In genomic region chr7:127253821-127254769, GRCm38 (mm10) we compare ENCODE assay signal across 8 mouse cellular contexts. TPM values are rescaled to one million over a fixed set of nuclear protein-coding genes. Genes with fewer than 3 reads are reported as not detected.
A peak's percentile ranks its signal among the peaks of the same experiment; 100 is the strongest.
DNase-seq lines count a peak whose midpoint lies in the region; ATAC-seq lines count a peak whose summit lies in the region.

No protein-coding gene starts in this region.

- H3K4me3 ChIP-seq in hindbrain, embryonic 13.5 days = peak overlapping the region; percentile 56

- WGBS in hindbrain, embryonic 13.5 days = under 1% methylated on average over 135 of the region's 136 CpGs

- H3K4me2 ChIP-seq in hindbrain, embryonic 13.5 days = peak overlapping the region; percentile 87

- ATAC-seq in hindbrain, embryonic 13.5 days (ENCODE audit: low FRiP score) = peak; percentile 96

- peak overlapping the region; percentile 82 for H3K9ac ChIP-seq in hindbrain, embryonic 13.5 days

- DNase-seq in R1 (ENCODE audit: low read depth, low spot score) = peak; percentile 97
- DNase-seq in cerebellum, postnatal 14 days = peak; percentile 98
- peak; percentile 91 to 93 for DNase-seq in frontal cortex, postnatal 14 days (ENCODE audit: low spot score in 2 of 2)
- peak; percentile 90 to 91 for DNase-seq in layer of hippocampus, postnatal 25 days (ENCODE audit: extremely low spot score in 1 of 2, low spot score in 1 of 2)
- DNase-seq in lung, postnatal 14 days = peak; percentile 96
- DNase-seq in ovary, postnatal 36 days (ENCODE audit: low spot score) = peak; percentile 94
- DNase-seq in thymus, postnatal 14 days = peak; percentile 97

- H3K4me1 ChIP-seq in hindbrain, embryonic 13.5 days (replicated peaks) = peaks cover 17% of the 10 kb centered on the region

- no peaks in the 10 kb centered on the region for H3K9me3 ChIP-seq in hindbrain, embryonic 13.5 days

- peaks cover 21% of the 10 kb centered on the region for H3K36me3 ChIP-seq in hindbrain, embryonic 13.5 days

- peak overlapping the region; percentile 94 for H3K27ac ChIP-seq in hindbrain, embryonic 13.5 days

- no peaks in the 10 kb centered on the region for H3K27me3 ChIP-seq in hindbrain, embryonic 13.5 days

RNA-seq across cellular contexts. Expression of gene Dctpp1, which starts 6.4 kb away (rescaled TPM):
- polyA plus RNA-seq in hindbrain, embryonic 13.5 days (2015; fragmentation: Nextera tagmentation; extraction: Ambion mirVana) = 121 and 124 TPM in 2 replicates
- total RNA-seq in layer of hippocampus, postnatal 25 days (2021) = 10 to 100 TPM; 21.7 to 27.7 TPM

RNA-seq across cellular contexts. Expression of gene Zfp771, which starts 10.0 kb away (rescaled TPM):
- 54.4 and 57.4 TPM in 2 replicates for polyA plus RNA-seq in hindbrain, embryonic 13.5 days (2015; fragmentation: Nextera tagmentation; extraction: Ambion mirVana)
- total RNA-seq in layer of hippocampus, postnatal 25 days (2021) = 10 to 100 TPM; 67.4 to 73.4 TPM

RNA-seq across cellular contexts. Expression of gene Sephs2, which starts 19.8 kb away (rescaled TPM):
- polyA plus RNA-seq in hindbrain, embryonic 13.5 days (2015; fragmentation: Nextera tagmentation; extraction: Ambion mirVana) = 59.7 and 60.7 TPM in 2 replicates
- 10 to 100 TPM; 43.0 to 43.8 TPM for total RNA-seq in layer of hippocampus, postnatal 25 days (2021)

RNA-seq across cellular contexts. Expression of gene Sept1, which starts 21.2 kb away (rescaled TPM):
- 21.8 and 23.1 TPM in 2 replicates for polyA plus RNA-seq in hindbrain, embryonic 13.5 days (2015; fragmentation: Nextera tagmentation; extraction: Ambion mirVana)
- 1 to 10 TPM; 4.0 to 4.2 TPM for total RNA-seq in layer of hippocampus, postnatal 25 days (2021)

RNA-seq across cellular contexts. Expression of gene Zfp553, which starts 21.2 kb away (rescaled TPM):
- 58.8 and 61.9 TPM in 2 replicates for polyA plus RNA-seq in hindbrain, embryonic 13.5 days (2015; fragmentation: Nextera tagmentation; extraction: Ambion mirVana)
- total RNA-seq in layer of hippocampus, postnatal 25 days (2021) = 10 to 100 TPM; 18.0 to 20.6 TPM

Comparison
In these comparisons a context has a peak if more than half of its experiments do, and no peak if none do; other contexts are left out.
1. Peak in every context shown above with its lines: DNase-seq, ATAC-seq, H3K4me3 ChIP-seq and H3K27ac ChIP-seq.